Mouse (Mus musculus) sigmoid colon, adult 10 weeks (tissue): ENCODE measurements around the gene Mxd3. TPM values are rescaled to one million over a fixed set of nuclear protein-coding genes. Genes with fewer than 3 reads are reported as not detected.

ENCODE experiments used
- polyA plus RNA-seq: library from polyadenylated mRNA; stranded (reverse); fragments of 350-450 nt; fragmentation: Illumina TruSeq; extraction: RNeasy Lipid Tissue Mini Kit (QIAGEN cat#74804); gene quantifications from one replicate; pipeline ENCODE4 v1.2.3, GENCODE M21; 2014; ENCODE audit warnings: low read depth, low replicate concordance

Gene Mxd3
- polyA plus RNA-seq, result not detected

DNA sequence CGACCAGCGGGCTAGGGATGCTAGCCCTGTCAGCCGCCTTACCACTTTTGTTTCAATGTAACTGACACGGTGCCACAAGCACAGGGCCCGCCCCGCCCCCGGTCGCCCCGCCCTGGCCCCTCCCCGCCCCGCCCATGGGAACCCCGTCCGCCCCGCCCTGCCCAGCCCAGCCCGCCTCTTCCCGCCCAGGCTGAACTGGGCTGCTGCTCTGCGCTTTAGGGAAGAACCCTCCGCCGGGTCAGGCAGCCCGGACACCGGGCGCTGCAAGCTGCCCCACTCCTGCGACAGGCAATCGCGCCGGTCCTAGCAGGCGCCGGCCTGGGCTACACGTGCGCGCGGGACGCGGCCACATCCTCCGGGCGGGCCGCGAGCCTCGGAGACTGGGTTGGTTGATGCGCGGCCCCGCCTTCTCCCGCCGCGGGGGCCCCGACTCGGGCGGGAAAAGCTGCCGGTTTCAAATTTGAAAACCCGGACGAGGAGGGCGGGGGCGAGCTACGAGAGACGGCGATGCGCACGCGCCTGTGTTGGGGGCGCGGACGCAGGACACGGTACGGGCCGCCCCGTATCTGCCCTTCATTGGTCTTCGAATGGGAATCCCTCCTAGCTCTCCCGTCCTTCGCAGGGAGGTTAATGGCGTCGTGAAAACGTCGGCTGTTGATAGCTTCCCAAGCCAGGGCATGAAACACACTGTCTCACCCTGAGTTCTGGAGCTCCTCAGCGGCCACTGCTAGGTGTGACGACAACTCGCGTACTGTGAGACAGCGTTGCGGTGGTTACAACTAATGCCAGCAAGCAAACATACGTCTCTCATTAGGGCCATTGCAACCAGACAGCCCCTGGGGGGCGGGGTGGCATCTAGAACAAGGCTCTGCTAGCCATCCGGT is at the start of gene Mxd3:
TSS of gene Mxd3 (minus strand) at position 141 of the 884 bp plus-strand sequence.

DNA sequence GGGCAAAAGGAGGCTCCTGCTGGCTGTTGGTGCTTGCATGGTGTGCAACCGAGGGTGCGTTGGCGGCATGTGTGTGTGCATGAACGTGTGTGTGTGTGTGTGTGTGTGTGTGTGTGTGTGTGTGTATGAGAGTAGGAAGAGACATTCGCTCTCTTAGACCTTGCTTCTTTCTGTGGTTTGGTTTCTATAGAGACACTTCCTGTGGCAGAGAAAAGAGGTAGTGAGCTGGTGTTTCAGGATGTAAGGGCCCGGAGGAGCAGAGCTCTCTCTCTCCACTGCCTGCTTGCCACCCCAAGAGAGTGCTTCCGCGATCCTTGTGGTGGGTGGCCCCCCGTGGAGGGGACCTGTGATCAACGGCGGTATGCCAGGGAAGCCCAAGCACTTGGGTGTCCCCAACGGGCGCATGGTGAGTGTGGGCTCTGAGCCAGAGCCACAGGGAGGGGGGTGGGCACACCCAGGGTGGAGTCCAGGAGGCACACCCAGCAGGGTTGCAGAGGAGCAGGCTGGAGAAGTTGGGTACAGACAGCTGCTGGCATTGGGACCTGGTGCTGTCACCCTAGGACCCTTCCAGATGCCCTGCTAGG is 40.0 kb upstream of the Mxd3 start, which contains the start of gene Rgs14:
TSS of gene Rgs14 (plus strand) at position 202 of the 584 bp plus-strand sequence.

GRCm38 (mm10) chr13:55362453-55363060 is 32.9 kb upstream of the Mxd3 start, which contains the start of gene Lman2:
TSS of gene Lman2 (minus strand) at chr13:55362783.

DNA sequence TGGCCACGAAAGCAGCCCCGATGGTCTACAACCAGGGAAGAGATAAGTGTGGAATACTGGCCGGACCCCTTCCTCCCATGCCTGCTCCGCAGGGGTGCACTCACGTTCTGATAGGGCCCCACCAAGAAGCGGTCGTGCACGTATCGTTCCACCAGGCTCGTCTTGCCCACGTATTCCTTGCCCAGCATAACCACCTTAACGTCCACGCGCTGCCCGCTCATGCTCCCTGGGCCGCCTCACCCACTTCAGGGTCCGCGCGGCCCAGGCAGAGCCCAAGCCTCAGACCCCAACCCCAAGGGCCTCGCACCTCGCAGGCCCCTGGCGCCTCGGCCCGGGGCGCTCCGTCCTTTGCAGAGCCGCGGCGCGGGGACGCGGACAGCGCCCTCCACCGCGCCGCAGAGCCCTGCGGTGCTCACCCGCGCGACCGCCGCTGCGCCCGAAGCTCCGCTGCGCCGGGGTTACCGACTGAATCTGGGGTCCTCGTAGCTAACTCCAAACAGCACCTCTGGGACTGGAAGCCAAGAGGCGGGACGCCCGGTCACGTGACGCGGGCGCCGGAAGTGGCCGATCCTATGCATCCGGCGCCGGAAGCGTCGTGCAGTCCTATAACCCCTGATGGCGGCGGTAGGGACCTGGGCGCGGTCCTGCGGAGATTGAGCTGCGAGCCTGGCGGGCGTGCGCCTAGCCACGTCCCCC is 8.0 kb downstream of the Mxd3 start, which contains the start of gene Rab24:
TSS of gene Rab24 (minus strand) at position 513 of the 696 bp plus-strand sequence.

DNA sequence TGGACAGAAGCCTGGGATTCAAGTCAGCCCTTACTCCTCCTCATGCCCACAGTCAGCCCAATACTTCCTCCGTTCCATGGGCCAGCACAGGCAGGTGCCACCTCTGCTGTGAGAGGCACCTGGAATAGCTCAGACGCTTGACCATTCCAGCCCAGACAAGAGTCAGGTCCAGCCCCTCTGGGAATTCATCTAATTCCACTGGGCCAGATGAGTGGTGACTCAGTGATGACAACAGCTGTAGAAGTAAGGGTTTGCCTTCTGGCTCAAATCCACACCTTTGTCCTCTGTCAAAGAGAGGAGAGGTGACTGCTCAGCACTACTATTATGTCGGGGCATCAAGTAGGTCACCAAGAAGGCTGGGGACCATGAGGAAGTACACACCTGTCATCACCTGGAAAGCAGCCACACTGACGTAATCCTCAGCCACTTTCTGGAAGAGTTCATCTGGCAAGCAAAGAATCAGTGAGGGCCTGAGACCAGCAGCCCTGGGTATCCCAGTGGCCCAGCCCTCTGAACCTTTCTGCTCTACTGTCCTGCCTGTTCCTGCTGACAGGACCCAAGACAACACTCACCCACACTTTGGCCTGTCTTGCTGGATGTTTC is 9.6 kb downstream of the Mxd3 start, which contains the start of gene Prelid1:
TSS of gene Prelid1 (plus strand) at position 570 of the 603 bp plus-strand sequence.

Other genes with a start within 250 kb of the Mxd3 start
- gene Uimc1, start 229.5 kb downstream of the Mxd3 start, polyA plus RNA-seq, result 60.6 TPM
- 5.1 TPM for gene Zfp346, start 224.5 kb downstream of the Mxd3 start, polyA plus RNA-seq
- not detected for gene Gm17617, start 196.3 kb downstream of the Mxd3 start, polyA plus RNA-seq
- 0.35 TPM for gene Fgfr4, start 177.2 kb downstream of the Mxd3 start, polyA plus RNA-seq
- 79.5 TPM for gene Nsd1, start 120.0 kb downstream of the Mxd3 start, polyA plus RNA-seq
- gene Prelid1, start 9.3 kb downstream of the Mxd3 start, polyA plus RNA-seq, result 10.2 TPM
- 13.6 TPM for gene Rab24, start 7.9 kb downstream of the Mxd3 start, polyA plus RNA-seq
- 29.8 TPM for gene Lman2, start 33.0 kb upstream of the Mxd3 start, polyA plus RNA-seq
- not detected for gene Rgs14, start 39.9 kb upstream of the Mxd3 start, polyA plus RNA-seq
- gene Slc34a1, start 68.4 kb upstream of the Mxd3 start, polyA plus RNA-seq, result not detected
- gene Pfn3, start 85.4 kb upstream of the Mxd3 start, polyA plus RNA-seq, result not detected
- gene F12, start 97.0 kb upstream of the Mxd3 start, polyA plus RNA-seq, result not detected
- gene Grk6, start 115.2 kb upstream of the Mxd3 start, polyA plus RNA-seq, result 10.4 TPM
- not detected for gene Prr7, start 134.4 kb upstream of the Mxd3 start, polyA plus RNA-seq
- 0.98 TPM for gene Dbn1, start 158.3 kb upstream of the Mxd3 start, polyA plus RNA-seq
- gene Pdlim7, start 183.9 kb upstream of the Mxd3 start, polyA plus RNA-seq, result 1.1 TPM
- 0.35 TPM for gene Dok3, start 199.5 kb upstream of the Mxd3 start, polyA plus RNA-seq
- gene Ddx41, start 206.8 kb upstream of the Mxd3 start, polyA plus RNA-seq, result 1.0 TPM
- 7.6 TPM for gene Fam193b, start 241.3 kb upstream of the Mxd3 start, polyA plus RNA-seq
- gene Tmed9, start 243.9 kb upstream of the Mxd3 start, polyA plus RNA-seq, result 57.2 TPM